Mouse (Mus musculus): Measurements from ENCODE around the gene Pfn1.

The Pfn1 gene

DNA sequence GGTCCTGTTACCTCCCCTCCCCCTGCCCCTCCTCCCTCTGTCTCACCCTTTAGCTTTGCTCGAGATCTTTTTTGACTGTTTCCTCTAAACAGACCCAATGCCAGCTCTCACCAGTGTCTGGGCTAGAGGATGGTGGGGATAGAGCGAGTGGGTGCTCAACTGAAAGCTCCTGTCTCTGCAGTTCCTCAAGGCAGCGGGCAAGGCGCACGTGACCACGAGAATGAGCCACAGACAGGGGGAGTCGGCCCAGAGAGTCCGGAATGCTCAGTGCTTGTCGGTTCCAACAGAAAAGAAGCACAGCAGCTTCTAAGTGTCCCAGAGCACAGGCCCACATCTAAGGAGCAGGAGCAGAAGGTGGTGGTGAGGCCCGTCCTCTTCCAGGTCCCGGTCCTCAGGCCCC is 20.1 kb upstream of the Pfn1 start:
- no peak for DNase-seq (ENCODE audit: low spot score in 2 of 2)

DNA sequence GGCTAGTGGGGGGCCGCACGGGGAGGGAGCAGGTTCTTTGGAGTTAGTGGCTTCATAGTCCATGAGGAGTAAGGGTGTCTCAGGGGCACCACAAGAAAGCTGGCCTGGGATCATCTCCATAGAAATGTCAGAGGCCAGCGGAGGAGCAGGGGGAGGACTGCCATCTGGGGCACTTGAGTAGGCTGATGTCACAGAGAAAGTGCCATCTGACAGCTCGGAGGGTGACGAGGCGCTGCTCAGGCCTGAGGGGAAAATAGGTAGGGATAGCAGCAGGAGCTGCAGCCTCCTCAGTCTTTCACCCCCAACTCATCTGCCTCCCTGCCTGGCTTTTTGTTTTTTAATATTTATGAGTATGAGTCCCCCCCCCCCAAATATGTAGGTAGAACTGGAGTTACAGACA is 19.6 kb upstream of the Pfn1 start:
- DNase-seq (ENCODE audit: low spot score in 2 of 2), result no peak

DNA sequence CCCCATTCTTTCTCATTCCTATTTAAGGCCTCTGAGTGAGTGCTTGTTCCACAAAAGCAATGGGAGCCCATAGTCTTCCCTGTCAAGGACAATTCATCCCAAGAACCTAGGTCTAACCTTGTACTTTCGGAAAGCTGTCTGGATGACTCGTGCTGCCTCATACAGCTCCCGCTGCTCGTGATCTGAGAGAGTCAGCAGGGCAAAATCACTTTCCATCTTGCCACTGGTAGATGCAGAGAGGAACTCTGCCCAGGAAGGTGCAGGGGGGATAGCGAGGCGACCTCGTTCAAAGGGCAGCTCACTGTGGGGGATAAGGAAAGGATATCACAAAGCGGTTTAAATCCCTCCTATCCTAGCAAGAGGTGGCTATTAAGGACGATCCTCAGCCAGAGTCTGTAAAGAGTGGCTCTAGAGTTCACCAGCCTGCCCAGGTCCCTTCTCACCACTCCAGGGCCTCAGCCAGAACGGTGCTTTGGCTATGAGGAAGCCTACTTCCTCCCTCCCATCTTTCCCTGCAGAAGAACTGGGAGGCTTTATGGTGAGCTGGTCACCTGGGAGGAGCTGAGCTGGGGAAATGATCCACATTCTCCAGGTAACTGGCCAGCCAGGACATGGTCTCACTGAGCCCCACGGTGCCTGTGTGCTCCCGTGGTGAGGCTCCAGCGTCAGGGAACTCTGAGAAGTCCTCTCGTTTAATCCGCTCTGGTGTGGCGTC is 17.0 kb upstream of the Pfn1 start:
- DNase-seq (ENCODE audit: low spot score in 2 of 2), result no peak

DNA sequence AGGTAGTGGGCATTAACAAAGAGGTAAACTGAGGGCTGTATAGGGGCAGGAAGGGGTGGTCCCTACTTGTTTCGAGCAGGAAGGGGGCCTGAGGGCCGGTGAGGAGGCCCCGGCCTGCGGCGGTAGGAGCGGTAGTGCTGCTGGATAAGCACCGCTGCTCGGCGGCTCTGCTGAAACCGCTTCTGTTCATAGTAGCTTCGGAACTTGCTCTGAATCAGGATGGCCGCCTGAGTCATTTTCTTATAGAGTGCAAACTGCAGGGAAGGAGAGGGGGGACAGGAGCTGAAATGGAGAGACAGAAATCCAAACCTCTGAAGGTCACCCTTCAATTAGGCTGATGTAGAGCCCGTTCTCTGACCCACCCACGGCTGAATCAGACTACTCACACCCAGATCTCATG is 16.0 kb upstream of the Pfn1 start:
- no peak for DNase-seq (ENCODE audit: low spot score in 2 of 2)

DNA sequence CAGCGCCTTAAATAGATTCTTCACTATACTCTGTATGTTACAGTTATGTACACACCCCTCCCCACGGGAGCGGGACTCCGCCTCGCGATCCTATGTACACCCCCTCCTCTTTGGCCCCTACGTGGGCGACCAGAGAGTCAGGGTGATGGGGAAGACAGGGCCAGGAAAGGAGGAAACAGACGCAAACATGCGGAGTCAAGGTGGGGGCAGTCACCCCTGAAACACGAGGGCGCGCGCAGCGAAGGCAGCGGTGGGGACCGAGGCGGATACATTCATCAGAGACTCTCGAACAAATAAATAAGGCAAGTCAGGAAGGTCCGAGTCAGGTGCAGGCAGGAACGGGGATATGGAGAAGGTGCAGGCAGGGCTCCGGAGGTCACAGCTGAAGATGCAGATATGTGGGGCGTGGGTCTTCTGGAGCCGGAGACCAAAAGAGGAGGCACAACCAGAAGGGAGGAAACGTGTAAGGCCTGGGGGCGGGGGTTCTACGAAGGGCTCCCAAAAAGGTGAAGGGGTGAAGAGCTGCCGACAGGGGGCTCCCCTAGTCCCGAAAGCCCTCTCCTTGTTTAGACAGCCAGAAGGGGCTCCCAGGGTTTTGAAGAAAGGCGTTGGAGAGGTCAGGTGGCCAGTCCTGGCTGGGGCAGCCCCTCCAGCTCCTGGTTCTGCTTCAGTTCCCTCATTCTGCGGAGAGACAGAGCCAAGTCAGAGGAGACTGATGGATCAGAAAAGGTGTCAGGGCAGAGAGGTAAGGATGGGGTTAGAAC is 15.3 kb upstream of the Pfn1 start:
- DNase-seq (ENCODE audit: low spot score in 2 of 2), result no peak

DNA sequence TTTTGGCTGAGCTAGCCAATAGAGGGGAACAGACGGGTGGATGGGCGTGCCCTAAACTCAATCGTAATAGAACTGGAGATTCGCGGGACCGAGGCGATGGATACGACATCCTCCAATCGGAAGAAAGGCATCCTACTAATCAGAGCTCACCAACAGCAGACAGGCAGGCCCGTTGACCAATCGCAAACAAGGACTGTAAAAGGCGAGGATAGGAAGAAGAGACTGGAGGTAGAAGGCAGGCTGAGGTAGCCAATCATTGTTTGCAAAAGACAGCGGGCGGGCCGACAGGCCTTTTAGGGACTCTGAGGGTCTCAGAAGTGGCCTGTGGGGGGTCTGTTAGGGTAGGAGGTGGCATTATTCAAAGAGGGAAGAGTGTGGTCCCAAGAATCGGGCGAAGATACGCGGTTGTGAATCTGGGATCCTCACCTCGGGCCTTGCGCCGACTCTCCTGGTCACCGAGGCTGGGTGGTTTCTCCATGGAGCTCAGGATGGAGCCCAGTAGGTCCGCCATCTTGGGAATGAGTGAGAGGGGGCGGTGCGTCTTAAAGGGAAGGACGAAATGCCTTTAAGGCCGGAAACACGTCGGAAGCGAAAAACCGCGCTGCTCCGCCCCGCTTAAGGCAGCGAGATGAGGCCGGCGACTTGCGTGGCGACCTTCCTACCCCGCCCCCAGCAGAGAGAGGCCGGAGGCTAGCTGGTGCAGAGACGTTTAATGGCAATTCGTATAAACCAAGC is 14.5 kb upstream of the Pfn1 start, which contains the start of gene Spag7:
TSS of gene Spag7 (minus strand) at position 646 of the 735 bp plus-strand sequence.
- DNase-seq (ENCODE audit: low spot score in 2 of 2), result peak; percentile 99 to 100

DNA sequence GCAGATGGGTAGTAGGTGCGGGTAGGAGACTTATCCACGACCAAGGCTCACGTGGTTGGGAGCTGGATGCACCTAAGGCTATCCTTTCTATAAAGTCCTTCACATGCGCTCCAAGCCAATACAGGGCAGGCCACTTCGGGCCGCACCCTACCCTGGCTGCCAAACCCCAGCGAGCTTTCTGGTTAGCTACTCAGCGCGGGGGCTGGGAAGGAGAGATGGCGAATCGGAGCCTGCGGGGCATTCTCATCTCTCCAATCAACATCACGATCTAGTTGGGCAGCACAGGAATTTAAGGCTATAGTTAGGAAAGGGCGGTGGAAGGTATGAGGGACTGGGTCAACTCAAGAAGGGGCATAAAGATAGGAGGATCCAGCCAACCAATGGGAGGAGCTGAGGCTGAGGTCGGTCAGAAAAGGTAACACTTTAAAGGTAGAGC is 13.9 kb upstream of the Pfn1 start:
- no peak for DNase-seq (ENCODE audit: low spot score in 2 of 2)

DNA sequence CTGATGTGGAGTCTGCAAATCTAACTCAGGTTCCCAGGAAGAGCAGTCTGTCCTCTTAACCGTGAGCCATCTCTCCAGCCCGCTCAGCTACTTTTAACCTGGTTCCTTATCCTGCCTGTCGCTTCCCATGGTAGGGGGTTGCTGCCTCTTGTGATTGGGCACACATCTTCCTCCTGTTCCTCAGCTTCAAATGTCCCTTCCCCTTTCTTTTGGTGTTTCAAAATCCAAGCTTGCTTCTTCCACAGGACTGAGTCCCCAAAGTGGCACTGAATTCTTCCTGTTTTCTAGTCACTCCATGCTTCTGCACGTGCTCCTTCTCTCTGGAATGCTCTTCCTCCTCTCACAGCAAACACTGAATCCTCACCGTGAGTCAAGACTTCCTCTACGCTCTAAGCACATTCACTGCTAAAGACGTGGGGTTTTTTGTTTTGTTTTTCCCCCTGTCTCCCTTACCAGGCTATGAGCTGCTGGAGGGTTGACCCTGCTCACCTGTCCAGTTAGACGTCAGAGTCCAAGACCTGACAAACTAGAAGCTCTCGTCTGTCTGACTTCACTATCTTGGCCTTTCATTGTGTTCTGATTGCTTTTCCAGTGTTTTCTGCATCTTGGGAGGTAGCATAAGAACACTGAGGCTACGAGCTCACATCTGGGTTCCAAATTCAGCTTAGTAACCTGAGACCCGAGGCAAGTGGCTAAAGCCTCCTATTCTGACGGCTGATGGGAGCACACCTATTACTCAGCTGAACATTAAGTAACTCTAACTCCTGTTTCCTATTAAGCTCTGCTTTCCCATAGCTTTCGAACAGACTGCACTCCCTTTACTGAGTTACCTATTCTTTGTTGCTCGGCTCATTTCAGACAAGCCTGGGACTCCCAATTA is 13.1 kb upstream of the Pfn1 start:
- DNase-seq (ENCODE audit: low spot score in 2 of 2), result no peak

DNA sequence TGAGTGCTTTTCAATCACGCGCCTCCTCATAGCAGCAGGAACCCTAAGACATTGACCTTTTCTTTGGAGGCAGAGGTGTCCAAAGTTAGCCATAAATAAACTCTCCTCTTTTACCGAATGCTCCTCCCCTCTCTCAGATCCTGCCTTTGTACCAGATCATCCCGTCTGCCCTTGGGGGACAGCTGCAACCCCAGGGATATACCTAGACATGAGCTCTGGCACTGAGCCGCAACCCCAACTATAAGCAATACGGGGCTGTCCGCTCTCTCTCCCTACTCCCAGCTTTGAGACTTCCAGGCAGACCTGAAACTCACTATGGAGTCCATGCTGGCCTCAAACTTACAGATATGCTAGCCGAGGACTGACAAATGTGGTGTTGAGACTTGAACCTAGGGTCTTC is 12.2 kb upstream of the Pfn1 start:
- no peak for DNase-seq (ENCODE audit: low spot score in 2 of 2)

DNA sequence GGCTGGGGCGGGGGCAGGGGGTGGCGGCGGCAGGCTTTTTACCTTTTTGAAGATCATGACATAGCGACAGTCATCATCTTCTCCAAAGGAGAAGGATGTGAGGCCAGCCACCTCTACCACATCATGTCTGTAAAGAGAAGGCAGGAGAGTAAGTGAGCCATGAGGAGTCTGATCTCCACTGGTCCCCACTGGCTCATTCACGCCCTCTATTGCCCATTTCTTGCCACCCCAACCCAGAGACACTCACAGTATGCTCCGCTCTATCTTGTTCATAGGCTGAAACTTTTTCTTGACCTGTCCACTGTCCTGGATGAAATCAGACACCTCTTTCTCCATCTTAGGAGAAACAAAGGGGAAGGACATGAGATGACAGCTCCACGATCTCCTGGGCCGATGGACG is 10.3 kb upstream of the Pfn1 start:
- DNase-seq (ENCODE audit: low spot score in 2 of 2), result no peak

DNA sequence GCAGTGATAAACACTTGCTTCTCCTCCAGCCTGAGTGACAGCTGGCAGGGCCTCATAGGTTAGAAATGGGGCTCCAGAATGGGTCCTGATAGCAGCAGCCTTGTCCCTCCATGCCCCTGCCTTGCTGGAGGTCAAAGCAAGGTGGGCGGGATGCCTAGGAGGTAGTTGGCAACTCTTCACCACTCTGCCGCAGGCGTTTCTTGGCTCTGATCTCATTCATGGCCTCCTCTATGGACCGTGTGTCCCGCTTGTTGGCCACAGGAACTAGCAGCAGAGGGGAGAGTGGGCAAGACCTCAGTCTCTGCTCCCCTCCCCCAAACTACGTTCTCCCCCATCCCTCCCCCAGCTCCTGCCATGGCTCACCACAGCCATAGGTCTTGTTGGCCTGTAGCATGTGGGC is 9.5 kb upstream of the Pfn1 start:
- DNase-seq (ENCODE audit: low spot score in 2 of 2), result no peak

DNA sequence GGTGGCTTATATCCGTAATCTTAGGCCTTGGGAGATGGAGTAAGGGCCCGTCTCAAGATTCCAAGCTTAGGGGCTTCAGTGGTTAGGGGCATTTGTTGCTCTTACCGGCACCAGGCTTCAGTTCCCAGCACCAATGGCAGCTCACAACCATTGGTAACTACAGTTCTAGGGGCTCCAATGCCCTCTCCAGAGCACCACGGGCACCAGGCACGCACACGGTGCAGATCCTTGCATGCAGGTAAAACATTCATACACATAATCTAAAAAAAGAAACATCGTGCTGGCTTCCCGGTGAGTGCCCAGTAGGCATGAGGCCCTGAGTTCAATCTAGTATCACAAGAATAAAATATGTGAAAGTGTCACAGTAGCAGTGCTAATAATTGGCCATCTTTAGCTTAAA is 8.7 kb upstream of the Pfn1 start:
- DNase-seq (ENCODE audit: low spot score in 2 of 2), result no peak

DNA sequence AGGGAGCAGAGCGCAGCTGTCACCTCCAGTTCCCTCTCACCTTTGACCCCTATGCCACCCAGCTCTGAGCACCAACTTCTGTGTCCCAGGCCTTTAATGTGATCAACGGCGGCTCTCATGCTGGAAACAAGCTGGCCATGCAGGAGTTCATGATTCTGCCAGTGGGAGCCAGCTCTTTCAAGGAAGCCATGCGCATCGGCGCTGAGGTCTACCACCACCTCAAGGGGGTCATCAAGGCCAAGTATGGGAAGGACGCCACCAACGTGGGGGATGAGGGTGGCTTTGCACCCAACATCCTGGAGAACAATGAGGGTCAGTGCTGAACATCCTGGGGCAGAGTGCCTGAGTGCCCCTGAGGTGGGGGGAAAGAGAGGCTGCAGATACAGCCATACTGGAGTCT is 6.1 kb upstream of the Pfn1 start:
- no peak for DNase-seq (ENCODE audit: low spot score in 2 of 2)

DNA sequence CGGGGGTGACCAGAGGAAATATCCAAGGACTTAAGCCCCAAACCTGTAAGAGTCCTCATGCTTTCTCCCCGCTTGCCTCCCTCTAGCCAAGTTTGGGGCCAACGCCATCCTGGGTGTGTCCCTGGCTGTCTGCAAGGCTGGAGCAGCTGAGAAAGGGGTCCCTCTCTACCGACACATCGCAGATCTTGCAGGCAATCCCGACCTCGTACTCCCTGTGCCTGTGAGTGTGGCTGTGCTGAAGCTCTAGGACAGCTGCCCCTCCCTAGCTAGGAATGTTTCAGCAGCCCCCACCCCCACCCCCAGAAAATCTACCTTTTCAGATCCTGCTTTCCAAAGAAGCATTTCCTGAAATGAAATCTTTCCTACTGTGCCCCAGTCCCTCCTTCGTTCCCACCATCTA is 4.5 kb upstream of the Pfn1 start:
- no peak for DNase-seq (ENCODE audit: low spot score in 2 of 2)

DNA sequence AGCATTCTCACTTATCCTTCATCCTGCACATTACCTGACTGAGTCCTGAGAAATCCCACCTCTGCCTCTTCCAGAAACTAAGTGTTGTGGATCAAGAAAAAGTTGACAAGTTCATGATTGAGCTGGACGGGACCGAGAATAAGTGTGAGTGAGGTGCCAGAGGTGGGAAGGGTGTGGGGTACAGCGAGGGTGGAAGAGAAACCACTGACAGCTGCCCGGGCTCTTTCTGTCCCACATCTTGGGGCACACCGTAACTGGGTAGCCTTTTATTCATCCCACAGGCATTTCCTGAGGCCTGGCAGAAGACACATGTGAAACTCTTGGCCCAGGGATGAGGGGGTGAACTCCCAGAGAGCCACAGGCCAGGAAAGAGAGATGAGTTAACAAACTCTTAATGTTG is 4.1 kb upstream of the Pfn1 start:
- no peak for DNase-seq (ENCODE audit: low spot score in 2 of 2)

DNA sequence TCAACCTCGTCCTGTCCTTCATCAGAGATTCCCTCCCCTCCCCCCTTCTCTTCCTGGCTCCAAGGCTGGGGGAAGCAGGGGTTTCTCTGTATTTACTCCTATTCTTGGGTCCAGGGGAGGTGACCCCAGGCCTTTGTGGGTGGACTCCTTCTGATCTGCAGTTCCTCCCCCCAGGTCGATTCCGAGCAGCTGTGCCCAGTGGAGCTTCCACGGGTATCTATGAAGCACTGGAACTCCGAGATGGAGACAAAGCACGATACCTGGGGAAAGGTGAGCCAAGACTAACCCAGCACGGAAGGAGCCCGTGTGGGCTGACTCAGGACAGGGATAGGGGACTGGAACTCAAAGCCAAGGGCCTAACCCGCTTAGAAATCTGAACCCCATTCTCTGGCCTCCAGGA is 3.5 kb upstream of the Pfn1 start:
- no peak for DNase-seq (ENCODE audit: low spot score in 2 of 2)

DNA sequence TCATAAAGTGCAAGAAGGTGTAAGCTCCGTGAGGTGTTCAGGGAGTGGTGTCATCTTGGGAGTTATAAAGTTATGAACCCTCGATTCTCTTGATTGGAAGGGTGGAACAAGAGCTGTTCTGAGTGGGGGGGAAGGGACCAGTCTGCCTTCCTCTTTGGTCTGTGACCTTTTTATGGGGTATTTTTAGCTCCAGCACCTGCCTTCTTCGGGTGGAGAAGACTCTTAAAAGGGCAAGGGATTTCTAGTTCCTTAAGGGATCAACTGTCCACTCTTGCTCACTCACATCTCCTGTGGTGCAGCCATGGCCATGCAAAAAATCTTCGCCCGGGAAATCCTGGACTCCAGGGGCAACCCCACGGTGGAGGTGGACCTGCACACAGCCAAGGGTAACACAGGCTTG is 3.1 kb upstream of the Pfn1 start:
- DNase-seq (ENCODE audit: low spot score in 2 of 2), result no peak

DNA sequence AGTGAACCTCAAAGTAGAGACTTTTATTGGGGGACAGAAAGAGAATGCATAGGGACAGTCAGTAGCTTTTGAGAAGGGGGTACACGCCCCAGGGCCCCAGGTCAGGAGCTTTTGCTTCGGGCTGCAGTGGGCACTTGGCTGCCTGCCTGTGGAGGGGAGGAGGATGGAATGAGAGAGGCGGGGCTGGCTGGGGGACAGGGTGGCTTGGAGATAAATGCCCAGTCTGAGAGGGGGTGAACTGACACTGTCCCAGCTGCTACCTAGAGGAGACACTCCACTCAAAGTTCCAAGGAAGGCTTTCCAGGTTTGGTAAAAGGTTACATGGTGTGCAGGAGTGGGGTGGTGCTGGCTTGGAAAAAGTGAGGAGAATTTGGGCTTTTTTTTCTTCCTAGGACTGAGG is 2.5 kb upstream of the Pfn1 start, which contains the start of gene Eno3:
TSS of gene Eno3 (plus strand) at position 239 of the 400 bp plus-strand sequence.
- no peak for DNase-seq (ENCODE audit: low spot score in 2 of 2)

DNA sequence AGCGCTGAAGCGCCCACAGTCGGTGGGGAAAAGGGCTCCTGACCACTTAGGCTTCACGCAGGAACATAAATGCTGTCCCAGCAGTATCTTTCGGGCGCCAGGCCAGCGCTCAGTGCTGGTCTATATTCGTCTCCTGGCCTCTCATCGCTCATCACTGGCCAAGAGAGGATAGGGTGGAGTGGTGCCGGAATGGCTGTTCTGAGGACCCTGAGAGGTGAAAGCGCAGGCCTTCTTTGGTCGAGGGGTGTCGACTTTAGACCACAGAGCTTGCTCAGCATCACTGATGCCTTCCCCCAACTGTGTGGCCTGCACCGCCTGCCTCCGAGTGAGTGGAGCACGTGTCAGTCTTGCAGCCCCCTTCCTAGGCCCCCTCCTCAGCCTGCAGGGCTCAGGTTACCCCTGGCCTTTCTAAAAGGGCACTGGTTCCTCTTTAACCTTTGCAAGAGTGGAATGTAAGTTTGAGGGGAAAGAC is 2.0 kb upstream of the Pfn1 start:
- DNase-seq (ENCODE audit: low spot score in 2 of 2), result no peak

DNA sequence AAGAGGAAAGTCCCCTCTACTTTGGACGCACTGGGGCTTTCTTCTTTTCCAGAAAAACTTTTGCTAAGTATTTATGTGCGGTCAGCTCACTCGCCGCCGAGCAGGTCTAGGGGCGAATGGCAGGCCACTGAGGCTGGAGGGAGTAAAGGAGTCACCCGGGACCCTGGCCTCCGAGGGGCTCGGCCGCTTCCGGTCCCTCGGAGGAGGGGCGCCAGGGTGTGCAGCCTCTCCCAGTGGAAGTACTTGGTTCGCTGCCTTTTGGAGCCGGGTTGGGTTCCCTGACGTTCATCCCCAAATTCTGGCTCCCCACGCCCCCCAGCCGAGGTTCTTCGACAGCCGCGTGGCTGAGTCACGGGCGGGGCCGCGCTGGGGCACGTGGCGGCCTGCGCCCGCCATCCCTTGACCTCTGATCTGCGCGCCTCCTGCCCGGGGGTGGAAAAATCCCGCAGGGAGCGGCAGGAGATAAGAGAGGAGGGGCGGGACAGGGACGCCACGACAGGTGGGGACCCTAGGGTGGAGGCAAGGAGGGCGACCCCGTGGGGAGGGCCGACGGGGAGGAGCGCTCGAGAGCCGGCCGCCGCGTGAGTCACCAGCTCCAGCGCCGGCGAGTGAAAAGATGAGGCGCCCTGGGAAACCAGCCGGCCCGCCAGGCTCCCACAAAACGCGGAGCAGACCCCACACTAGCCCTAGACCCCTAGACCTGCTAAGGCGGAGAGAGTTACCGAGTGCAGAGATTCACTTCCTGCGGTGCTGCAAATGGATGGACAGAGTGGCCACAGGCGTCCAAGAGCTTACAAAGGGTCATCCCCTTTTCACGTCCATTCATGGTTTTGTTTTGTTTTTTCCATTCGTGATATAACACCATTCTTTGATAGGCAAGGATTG is 1.4 kb upstream of the Pfn1 start:
- DNase-seq (ENCODE audit: low spot score in 2 of 2), result no peak
